Mouse (Mus musculus) intestine, postnatal 0 days (tissue): ENCODE results near the gene Ccnd1. TPM values are rescaled to one million over a fixed set of nuclear protein-coding genes. Genes with fewer than 3 reads are reported as not detected.
A peak's percentile ranks its signal among the peaks of the same experiment; 100 is the strongest.

ENCODE experiments used
- ATAC-seq: fragments of 200-750 bp; cut with Nextera tagmentation; 2 replicates; pipeline ENCODE4 v1.8.0; 2017; ENCODE audit warnings: mild to moderate bottlenecking, moderate TSS enrichment, moderate library complexity
- H3K27ac ChIP-seq: fragments of 300-500 bp; sonication (generic); 2 replicates; pipeline ENCODE4 v1.5.1; 2014; ENCODE audit warnings: mild to moderate bottlenecking, low read depth, low read length, moderate library complexity
- H3K27me3 ChIP-seq: fragments of 300-500 bp; sonication (generic); replicated peaks from 2 replicates; pipeline ENCODE4 v1.6.1; 2014; ENCODE audit warnings: low read length, mixed read lengths; ENCODE audit not compliant: control insufficient read depth, insufficient read depth
- H3K36me3 ChIP-seq: fragments of 300-500 bp; sonication (generic); 2 replicates; pipeline ENCODE4 v1.6.1; 2014; ENCODE audit warnings: mild to moderate bottlenecking, moderate library complexity; ENCODE audit not compliant: control insufficient read depth, insufficient read depth
- H3K4me1 ChIP-seq: fragments of 300-500 bp; sonication (generic); replicated peaks from 2 replicates; pipeline ENCODE4 v1.6.1; 2014; ENCODE audit warnings: antibody characterized with exemption, low read length, mixed read lengths; ENCODE audit not compliant: control insufficient read depth, insufficient read depth
- H3K4me2 ChIP-seq: fragments of 300-500 bp; sonication (generic); replicated peaks from 2 replicates; pipeline ENCODE4 v1.6.1; 2014; ENCODE audit warnings: low read depth, mild to moderate bottlenecking, moderate library complexity
- H3K4me3 ChIP-seq: fragments of 300-500 bp; sonication (generic); 2 replicates; pipeline ENCODE4 v1.5.1; 2014; ENCODE audit warnings: low read depth, low read length
- H3K9ac ChIP-seq: fragments of 300-500 bp; sonication (generic); 2 replicates; pipeline ENCODE4 v1.6.1; 2014; ENCODE audit warnings: mild to moderate bottlenecking, low read depth, low read length
- H3K9me3 ChIP-seq: fragments of 300-500 bp; sonication (generic); 2 replicates; pipeline ENCODE4 v1.6.1; 2016; ENCODE audit warnings: mixed run types; ENCODE audit not compliant: control insufficient read depth
- CTCF ChIP-seq: sonication (generic); IDR thresholded peaks from 2 replicates; pipeline ENCODE4 v1.5.1; 2016; ENCODE audit warnings: low read depth, mild to moderate bottlenecking, control low read depth, antibody characterized with exemption, moderate library complexity
- WGBS: fragments of 180-500 bp; shearing (Covaris S2); extraction: QIAGEN DNeasy Blood & Tissue Kit; methylation state at CpG from one replicate; pipeline ENCODE4 v1.1.7; 2014; 5-methylcytosine and 5-hydroxymethylcytosine counted together
- polyA plus RNA-seq: library from polyadenylated mRNA; unstranded; fragments of >200 nt; fragmentation: Nextera tagmentation; extraction: Ambion mirVana; gene quantifications from 2 replicates; pipeline ENCODE4 v1.2.1, GENCODE M21; 2015

Gene Ccnd1
- polyA plus RNA-seq, 1 experiment from 2014 or later: 41.5 TPM

DNA sequence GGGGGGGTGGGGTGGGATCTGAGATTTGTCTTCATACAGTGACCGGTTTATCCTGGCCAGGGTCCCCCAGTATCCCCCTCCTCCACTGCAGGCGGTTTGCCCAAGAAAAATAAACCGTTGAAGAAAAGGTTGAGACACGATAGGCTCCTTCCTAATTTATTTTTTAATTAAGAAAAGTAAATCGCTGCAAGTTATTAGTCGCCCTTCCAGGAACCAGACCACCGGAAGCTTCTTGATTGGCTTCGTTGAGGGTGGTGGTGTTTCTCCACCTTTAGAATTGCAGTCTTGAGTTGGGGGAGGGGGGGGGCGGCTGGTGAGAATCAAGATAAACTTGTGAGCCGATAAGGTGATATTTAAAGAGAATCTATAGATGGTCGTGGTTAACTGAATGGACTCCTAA is 860 bp upstream of the Ccnd1 start:
- 5% methylated on average over 11 of the region's 11 CpGs for WGBS
- no peak for TF ChIP-seq CTCF
- Histone ChIP-seq H3K9me3 (no peaks in the 10 kb centered on the region), H3K27ac (no peak overlapping the region), H3K36me3 (0 out of 2 replicates have a peak, but pooled peaks cover 7% of the 10 kb centered on the region), H3K27me3 (peaks cover 9% of the 10 kb centered on the region; the same call in 1 of the 2 replicates), H3K4me3 (peak overlapping the region; percentile 64; the same call in 1 of the 2 replicates), H3K9ac (no peak overlapping the region), H3K4me1 (peaks cover 22% of the 10 kb centered on the region), H3K4me2 (peak overlapping the region; percentile 92)
- no peak for ATAC-seq

DNA sequence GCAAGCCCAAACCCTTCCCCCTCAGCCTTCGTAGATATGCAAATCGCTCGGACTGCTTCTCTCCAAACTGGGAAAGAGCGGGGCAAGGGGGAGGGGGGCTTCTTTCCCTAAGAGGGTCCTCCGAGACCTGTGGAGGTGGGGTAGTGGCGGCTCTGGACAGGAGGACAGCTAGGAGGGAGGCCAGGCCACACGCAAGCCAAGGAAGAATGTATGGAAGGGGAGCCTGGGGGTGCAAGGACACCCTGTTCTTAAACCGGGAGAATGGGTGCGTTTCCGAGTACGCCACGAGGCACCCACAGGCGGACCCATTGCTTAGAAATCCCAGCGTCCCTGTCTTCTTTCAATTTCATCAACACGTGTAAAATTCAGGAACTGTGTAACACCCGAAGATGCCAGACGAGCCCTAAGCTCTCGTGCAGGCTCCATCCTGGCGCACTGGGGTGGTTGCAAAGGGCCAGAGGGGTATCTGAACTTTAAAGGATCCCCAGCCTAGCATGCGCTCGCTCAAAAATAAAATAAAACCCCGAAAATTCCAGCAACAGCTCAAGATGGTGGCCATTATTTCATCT is 362 bp upstream of the Ccnd1 start:
- ATAC-seq: no peak
- peaks cover 9% of the 10 kb centered on the region; the same call in 1 of the 2 replicates for H3K27me3 ChIP-seq
- no peak for TF ChIP-seq CTCF

DNA sequence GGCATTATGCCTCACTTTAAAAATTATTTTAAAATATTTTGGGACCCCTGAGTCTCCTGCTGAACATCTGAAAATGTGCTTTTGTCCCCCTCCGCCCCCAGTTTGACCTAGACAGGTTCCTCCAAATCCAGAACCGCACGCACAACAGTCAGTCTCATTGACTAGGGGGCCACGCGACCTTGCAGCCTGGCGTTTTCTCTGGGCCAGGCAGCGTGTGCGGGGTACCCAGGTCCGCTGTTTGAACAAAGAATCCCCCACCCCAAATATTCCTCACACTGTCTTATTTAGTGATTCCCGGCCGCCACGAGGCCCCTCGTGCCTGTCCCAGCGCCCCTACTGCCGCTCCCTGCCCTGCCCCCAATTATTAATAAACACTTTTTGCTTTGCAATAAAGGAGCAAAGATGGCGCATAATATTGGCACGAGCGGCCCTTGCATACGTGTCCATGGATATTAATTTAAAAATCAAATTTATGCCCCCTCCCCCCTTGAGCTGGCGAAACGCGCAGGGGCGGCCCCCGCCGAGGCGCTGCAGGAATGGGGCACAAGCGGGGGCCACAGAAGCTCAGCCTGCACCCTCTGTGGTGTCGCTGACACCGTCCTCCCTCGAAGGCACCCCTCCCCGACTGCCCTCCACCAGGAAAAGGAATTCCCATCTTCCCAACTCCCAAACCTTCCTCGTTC is 923 bp downstream of the Ccnd1 start:
- no peak for TF ChIP-seq CTCF
- Histone ChIP-seq H3K9me3 (no peaks in the 10 kb centered on the region), H3K27me3 (peaks cover 9% of the 10 kb centered on the region; the same call in 1 of the 2 replicates), H3K4me3 (peak overlapping the region; percentile 64), H3K27ac (peak overlapping the region; percentile 15; the same call in 1 of the 2 replicates), H3K4me1 (peaks cover 22% of the 10 kb centered on the region), H3K9ac (peak overlapping the region; percentile 52), H3K36me3 (0 out of 2 replicates have a peak, but pooled peaks cover 23% of the 10 kb centered on the region), H3K4me2 (peak overlapping the region; percentile 92)
- WGBS: under 1% methylated on average over 32 of the region's 32 CpGs
- no peak for ATAC-seq

More for the DNA sequence above, 362 bp upstream of the Ccnd1 start:
- Histone ChIP-seq H3K9ac (peak overlapping the region; percentile 52; the same call in 1 of the 2 replicates), H3K4me1 (peaks cover 22% of the 10 kb centered on the region), H3K36me3 (0 out of 2 replicates have a peak, but pooled peaks cover 10% of the 10 kb centered on the region), H3K27ac (no peak overlapping the region; the same call in 1 of the 2 replicates), H3K9me3 (no peaks in the 10 kb centered on the region), H3K4me3 (peak overlapping the region; percentile 64), H3K4me2 (peak overlapping the region; percentile 92)
- under 1% methylated on average over 22 of the region's 22 CpGs for WGBS

DNA sequence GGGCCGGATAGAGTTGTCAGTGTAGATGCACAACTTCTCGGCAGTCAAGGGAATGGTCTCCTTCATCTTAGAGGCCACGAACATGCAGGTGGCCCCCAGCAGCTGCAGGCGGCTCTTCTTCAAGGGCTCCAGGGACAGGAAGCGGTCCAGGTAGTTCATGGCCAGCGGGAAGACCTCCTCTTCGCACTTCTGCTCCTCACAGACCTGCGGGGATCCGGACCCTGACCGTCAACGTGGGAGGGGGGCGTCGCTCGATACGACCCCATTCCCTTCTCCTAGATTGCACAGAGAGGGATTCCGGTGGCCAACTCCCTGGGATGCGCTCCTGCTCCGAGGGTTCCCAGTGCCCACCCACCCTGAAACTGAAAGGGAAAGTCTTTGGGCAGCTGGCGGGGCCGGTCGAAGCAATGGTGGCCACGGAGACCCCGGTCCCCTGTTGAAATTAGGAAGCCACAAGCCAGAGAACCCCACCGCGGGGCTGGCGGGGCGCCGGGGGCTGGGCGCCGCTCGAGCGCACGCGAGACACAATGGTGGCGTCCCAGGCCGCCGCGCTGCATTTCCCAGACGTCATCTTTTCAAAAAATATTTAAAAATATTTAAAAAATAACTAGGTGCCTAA is 1.7 kb downstream of the Ccnd1 start:
- Histone ChIP-seq H3K4me1 (peaks cover 20% of the 10 kb centered on the region), H3K4me2 (peak overlapping the region; percentile 92), H3K27me3 (peaks cover 8% of the 10 kb centered on the region; the same call in 1 of the 2 replicates), H3K27ac (no peak overlapping the region), H3K9ac (peak overlapping the region; percentile 52), H3K36me3 (peaks cover 30% of the 10 kb centered on the region; the same call in 1 of the 2 replicates), H3K9me3 (no peaks in the 10 kb centered on the region), H3K4me3 (peak overlapping the region; percentile 64)
- TF ChIP-seq CTCF: no peak
- WGBS: 2% methylated on average over 39 of the region's 39 CpGs
- no peak for ATAC-seq

DNA sequence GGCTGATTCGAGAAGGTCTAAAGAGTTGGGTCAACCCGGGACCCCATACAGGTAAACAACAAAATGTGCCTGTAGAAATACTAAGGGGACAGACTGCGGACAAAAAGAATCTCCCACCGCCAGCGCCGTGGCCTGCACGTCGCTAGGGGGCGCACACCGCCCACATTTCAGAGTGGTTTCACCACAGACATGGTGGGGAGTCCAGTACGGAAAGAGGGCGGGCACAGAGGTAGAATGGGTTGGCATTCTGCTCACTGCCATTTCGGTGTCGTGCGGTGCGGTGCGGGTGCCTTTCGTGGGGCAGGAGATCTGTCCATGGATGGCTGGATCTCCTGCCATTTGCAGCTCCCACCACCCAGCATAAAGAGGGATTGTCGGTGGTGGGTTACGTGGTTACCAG is 2.2 kb downstream of the Ccnd1 start:
- Histone ChIP-seq H3K36me3 (peaks cover 32% of the 10 kb centered on the region; the same call in 1 of the 2 replicates), H3K4me1 (peaks cover 15% of the 10 kb centered on the region; the same call in 1 of the 2 replicates), H3K4me2 (peak overlapping the region; percentile 92), H3K9me3 (no peaks in the 10 kb centered on the region), H3K4me3 (peak overlapping the region; percentile 64), H3K27me3 (peaks cover 4% of the 10 kb centered on the region; the same call in 1 of the 2 replicates), H3K9ac (peak overlapping the region; percentile 52), H3K27ac (no peak overlapping the region)
- peak; percentile 65 for ATAC-seq
- 2% methylated on average over 20 of the region's 20 CpGs for WGBS
- TF ChIP-seq CTCF: peak; percentile 99
